Mouse (Mus musculus) G1E (cell line): ENCODE data around the gene Tsks. TPM values are rescaled to one million over a fixed set of nuclear protein-coding genes. Genes with fewer than 3 reads are reported as not detected.

Source experiments
- ATAC-seq: 2 replicates; pipeline ENCODE4 v1.8.0; 2016; ENCODE audit warnings: mild to moderate bottlenecking; ENCODE audit not compliant: insufficient number of reproducible peaks, poor library complexity, low FRiP score, severe bottlenecking; ENCODE audit errors: extremely low read depth
- DNase-seq: peaks from one replicate; pipeline ENCODE4 v3.0.0; 2012; ENCODE audit warnings: low spot score
- H3K27me3 ChIP-seq: 2 replicates; pipeline ENCODE4 v1.6.1; 2012; ENCODE audit warnings: mild to moderate bottlenecking, low read length, inconsistent platforms; ENCODE audit not compliant: insufficient read depth
- H3K36me3 ChIP-seq: replicated peaks from 2 replicates; pipeline ENCODE3; 2012; ENCODE audit warnings: mild to moderate bottlenecking, inconsistent platforms
- H3K4me1 ChIP-seq: 2 replicates; pipeline ENCODE4 v1.6.1; 2012; ENCODE audit warnings: low read depth, low read length, inconsistent platforms, mixed read lengths; ENCODE audit not compliant: insufficient read depth
- H3K4me3 ChIP-seq: 2 replicates; pipeline ENCODE4 v1.5.1; 2012; ENCODE audit warnings: low read depth, mild to moderate bottlenecking, inconsistent platforms, low read length, moderate library complexity, mixed read lengths
- H3K9me3 ChIP-seq: replicated peaks from 2 replicates; pipeline ENCODE4 v1.6.1; 2012; ENCODE audit warnings: inconsistent platforms
- CTCF ChIP-seq: IDR thresholded peaks from 2 replicates; pipeline ENCODE4 v1.5.1; 2012; ENCODE audit warnings: low read depth, low read length, inconsistent platforms, mixed read lengths
- GATA1 ChIP-seq: IDR thresholded peaks from 2 replicates; pipeline ENCODE4 v1.6.1; 2012; ENCODE audit warnings: borderline replicate concordance, low read length, inconsistent platforms, mixed read lengths
- GATA2 ChIP-seq: IDR thresholded peaks from 2 replicates; pipeline ENCODE4 v1.6.1; 2012; ENCODE audit warnings: low read depth, low read length, inconsistent platforms, borderline replicate concordance
- POLR2AphosphoS5 ChIP-seq: IDR thresholded peaks from 2 replicates; pipeline ENCODE4 v1.6.1; 2012; ENCODE audit warnings: low read depth, low read length, inconsistent platforms; ENCODE audit not compliant: insufficient replicate concordance
- TAL1 ChIP-seq: conservative IDR thresholded peaks from 2 replicates; pipeline ENCODE4 v1.6.1; 2012; ENCODE audit warnings: low read depth, low read length, inconsistent platforms, mixed read lengths
- polyA plus RNA-seq: library from polyadenylated mRNA; stranded (reverse); fragments of >175 nt; gene quantifications from 2 replicates; pipeline ENCODE4 v1.2.3, GENCODE M21; 2012
- total RNA-seq, 2 experiments: library from RNA; stranded (forward) in 1 of 2; stranded (reverse) in 1 of 2; fragments of 200-1000 nt in 1 of 2; fragments of >200 nt in 1 of 2; fragmentation: Nextera tagmentation in 1 of 2; gene quantifications; 2 replicates each; pipeline ENCODE4 v1.2.3; 2014 to 2017

Gene Tsks
- total and polyA plus RNA-seq, 3 experiments: 0.29 TPM; not detected in 2

- Histone ChIP-seq H3K27me3 (no peaks in the 10 kb centered on the region), H3K4me1 (peaks cover 75% of the 10 kb centered on the region), H3K9me3 (no peaks in the 10 kb centered on the region), H3K4me3 (no peak overlapping the region), H3K36me3 (peaks cover 88% of the 10 kb centered on the region)
- ATAC-seq (no peak), DNase-seq (no peak)
- no peak for TF ChIP-seq GATA1
These were observed 42.4 kb upstream of the Tsks start for GRCm38 (mm10) chr7:44900632-44901031.

- peaks cover 94% of the 10 kb centered on the region for H3K36me3 ChIP-seq
- TF ChIP-seq CTCF: no peak
- no peak for TF ChIP-seq TAL1
- no peak for TF ChIP-seq POLR2AphosphoS5
- no peak for TF ChIP-seq GATA2
- TF ChIP-seq GATA1: no peak
- H3K4me1 ChIP-seq: peaks cover 70% of the 10 kb centered on the region
- H3K27me3 ChIP-seq: no peaks in the 10 kb centered on the region
- ATAC-seq (no peak), DNase-seq (no peak)
- H3K4me3 ChIP-seq: no peak overlapping the region
- no peaks in the 10 kb centered on the region for H3K9me3 ChIP-seq
These were observed 41.7 kb upstream of the Tsks start for GRCm38 (mm10) chr7:44901230-44901722.

GRCm38 (mm10) chr7:44905430-44905829 lies 37.6 kb upstream of the Tsks start:
- ATAC-seq: no peak

GRCm38 (mm10) chr7:44908706-44909476 lies 34.1 kb upstream of the Tsks start:
- Histone ChIP-seq H3K9me3 (no peaks in the 10 kb centered on the region), H3K36me3 (peaks cover 99% of the 10 kb centered on the region), H3K4me1 (peaks cover 10% of the 10 kb centered on the region; the same call in 1 of the 2 replicates), H3K27me3 (no peaks in the 10 kb centered on the region), H3K4me3 (no peak overlapping the region)
- no peak for DNase-seq
- no peak for ATAC-seq
- TF ChIP-seq CTCF (no peak), GATA2 (no peak), GATA1 (no peak)

More at GRCm38 (mm10) chr7:44905430-44905829, 37.6 kb upstream of the Tsks start:
- DNase-seq: no peak
- no peaks in the 10 kb centered on the region for H3K9me3 ChIP-seq
- H3K4me1 ChIP-seq: peaks cover 30% of the 10 kb centered on the region
- H3K27me3 ChIP-seq: no peaks in the 10 kb centered on the region
- TF ChIP-seq GATA2 (no peak), POLR2AphosphoS5 (no peak), TAL1 (no peak), GATA1 (no peak), CTCF (no peak)
- H3K4me3 ChIP-seq: no peak overlapping the region
- peaks cover 100% of the 10 kb centered on the region for H3K36me3 ChIP-seq

- H3K9me3 ChIP-seq: no peaks in the 10 kb centered on the region
- no peak for ATAC-seq
- peaks cover 98% of the 10 kb centered on the region for H3K36me3 ChIP-seq
- no peak for TF ChIP-seq CTCF
- no peak for TF ChIP-seq TAL1
- no peak for TF ChIP-seq GATA1
- no peak for TF ChIP-seq GATA2
- no peak for TF ChIP-seq POLR2AphosphoS5
- peaks cover 7% of the 10 kb centered on the region for H3K4me1 ChIP-seq
- H3K4me3 ChIP-seq: no peak overlapping the region
- no peak for DNase-seq
- H3K27me3 ChIP-seq: no peaks in the 10 kb centered on the region
These were observed 28.6 kb upstream of the Tsks start for GRCm38 (mm10) chr7:44914396-44914795.

- TF ChIP-seq TAL1 (no peak), CTCF (no peak), POLR2AphosphoS5 (no peak), GATA2 (no peak), GATA1 (no peak)
- H3K9me3 ChIP-seq: no peaks in the 10 kb centered on the region
- H3K4me1 ChIP-seq: peaks cover 7% of the 10 kb centered on the region
- H3K4me3 ChIP-seq: no peak overlapping the region
- peaks cover 96% of the 10 kb centered on the region for H3K36me3 ChIP-seq
- DNase-seq (no peak), ATAC-seq (no peak)
- H3K27me3 ChIP-seq: no peaks in the 10 kb centered on the region
These were observed 27.7 kb upstream of the Tsks start for GRCm38 (mm10) chr7:44915314-44915713.
